Mouse (Mus musculus) kidney, adult 2 months (tissue): ENCODE measurements at regions not wholly inside any gene's neighbourhood (a gene's known extent, or its start where the extent isn't known, plus 50 kb on each side); places are given as distances from the start of the nearest gene placed in this dataset.

Source experiments
- CTCF ChIP-seq: fragments of 200-500 bp; conservative IDR thresholded peaks from 2 replicates; pipeline ENCODE4 v1.5.1; 2011; ENCODE audit warnings: low read depth, mild to moderate bottlenecking, control low read depth, low read length, moderate library complexity, mixed read lengths; ENCODE audit not compliant: insufficient read depth, insufficient read length
- POLR2A ChIP-seq: fragments of 200-500 bp; IDR thresholded peaks from one replicate; pipeline ENCODE4 v1.6.1; 2011; ENCODE audit warnings: low read depth, low read length, control low read depth

DNA sequence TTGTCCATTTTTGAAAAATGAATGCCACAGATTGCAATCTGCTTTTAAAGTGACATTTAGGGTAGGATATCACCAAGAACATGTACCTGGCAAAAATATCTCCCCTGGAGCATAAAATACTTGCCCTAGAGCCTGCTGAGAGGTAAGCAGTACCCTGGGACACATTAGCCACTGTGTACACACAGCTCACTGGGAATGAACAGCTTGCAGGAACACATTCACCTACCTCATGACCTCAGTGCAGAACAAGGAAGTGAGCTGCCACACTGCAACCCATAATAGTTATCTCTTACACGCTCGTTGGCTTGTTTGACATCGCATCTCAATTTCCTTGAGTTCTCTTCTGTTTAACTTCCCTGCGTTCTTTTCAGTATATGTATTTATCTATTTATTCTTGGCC, 246.4 kb upstream of the Gm765 start:
- TF ChIP-seq CTCF, result no peak
- TF ChIP-seq POLR2A, result no peak
